Mouse (Mus musculus) kidney, adult 2 months (tissue): ENCODE measurements at regions not wholly inside any gene's neighbourhood (a gene's known extent, or its start where the extent isn't known, plus 50 kb on each side); places are given as distances from the start of the nearest gene placed in this dataset.

Experiments
- CTCF ChIP-seq: fragments of 200-500 bp; conservative IDR thresholded peaks from 2 replicates; pipeline ENCODE4 v1.5.1; 2011; ENCODE audit warnings: low read depth, mild to moderate bottlenecking, control low read depth, low read length, moderate library complexity, mixed read lengths; ENCODE audit not compliant: insufficient read depth, insufficient read length
- POLR2A ChIP-seq: fragments of 200-500 bp; IDR thresholded peaks from one replicate; pipeline ENCODE4 v1.6.1; 2011; ENCODE audit warnings: low read depth, low read length, control low read depth

- no peak for TF ChIP-seq POLR2A
- no peak for TF ChIP-seq CTCF
Observed at GRCm38 (mm10) chr19:27147404-27147803, 68.9 kb upstream of the Vldlr start.
